Comparison of ENCODE assay signal across 9 mouse cellular contexts in the genomic region with DNA sequence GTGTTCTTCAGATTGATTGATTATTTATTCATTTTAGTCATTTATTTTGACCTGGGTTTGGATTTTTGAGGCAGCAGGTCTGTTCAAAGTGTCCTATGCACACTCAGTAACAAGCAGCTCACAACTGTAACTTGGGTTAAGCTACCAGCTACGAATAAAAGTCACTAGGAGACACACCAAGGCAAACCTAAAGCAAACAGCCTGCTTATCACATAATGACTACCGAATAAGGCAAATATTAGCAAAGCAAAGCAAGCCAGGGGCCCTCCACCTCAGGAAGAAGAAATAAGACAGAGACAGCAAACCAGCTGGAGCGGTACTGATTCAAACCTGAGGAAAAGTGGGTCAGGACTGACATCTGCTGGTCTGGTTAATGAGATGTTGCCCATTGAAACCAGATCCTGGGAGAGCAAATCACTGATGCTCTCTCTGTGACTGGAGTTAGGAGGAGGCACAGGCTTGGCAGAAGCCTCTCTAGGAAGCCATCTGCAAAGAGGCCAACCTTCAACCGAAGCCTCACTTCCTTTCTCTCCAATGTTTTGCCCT.
A peak's percentile ranks its signal among the peaks of the same experiment; 100 is the strongest.
DNase-seq lines count a peak whose midpoint lies in the region; ATAC-seq and TF ChIP-seq lines count a peak whose summit lies in the region.
"Had no signal": no experiment of that assay in that cellular context is flagged by ENCODE, and none has a peak within 500 bp of the region (broad histone marks: within the 10 kb centered on the region; RNA-seq: fewer than 3 reads in every experiment).

No protein-coding gene starts in this region.

- H3K9me3 ChIP-seq in liver, postnatal 0 days (ENCODE audit: low read length): no peaks in the 10 kb centered on the region

- no peaks in the 10 kb centered on the region for H3K4me1 ChIP-seq in liver, postnatal 0 days (ENCODE audit: insufficient read depth)
- no peaks in the 10 kb centered on the region for H3K4me1 ChIP-seq in thymus, adult 2 months (replicated peaks; ENCODE audit: control insufficient read depth, insufficient read depth, low read length)

- no peak for TF ChIP-seq EP300 in liver, postnatal 0 days (IDR thresholded peaks at IDR 0.05; ENCODE audit: low read depth)

- peak; percentile 41; the same call in 1 of the 2 replicates for ATAC-seq in liver, postnatal 0 days

- TF ChIP-seq POLR2A in thymus, adult 2 months (IDR thresholded peaks at IDR 0.05; ENCODE audit: control insufficient read depth, extremely low read depth, insufficient read depth, low read length, poor library complexity): no peak

- 31% methylated on average over 4 of the region's 4 CpGs for WGBS in liver, postnatal 0 days (ENCODE audit: insufficient replicate concordance)
- WGBS in thymus, adult 2 months: 58% methylated on average over 4 of the region's 4 CpGs

- DNase-seq in left cerebral cortex, adult 2 months (ENCODE audit: extremely low spot score in 1 of 2, low spot score in 2 of 2): peak; percentile 32 to 42
- DNase-seq in left cerebral cortex, adult 11 months (ENCODE audit: low spot score): no peak
- DNase-seq in cerebellum, postnatal 25 days: peak; percentile 79
- peak; percentile 71 for DNase-seq in heart, adult 8-10 months (ENCODE audit: low spot score)
- peak; percentile 59 for DNase-seq in kidney, adult 9 months
- peak; percentile 26 for DNase-seq in liver, postnatal 0 days
- peak; percentile 62 for DNase-seq in retina, postnatal 7 days (ENCODE audit: low read depth, low spot score)
- DNase-seq in thymus, adult 2 months: no peak

- H3K9ac ChIP-seq in liver, postnatal 0 days (replicated peaks): no peak overlapping the region

- no peaks in the 10 kb centered on the region for H3K36me3 ChIP-seq in liver, postnatal 0 days (replicated peaks; ENCODE audit: insufficient read depth, low read length)
- H3K36me3 ChIP-seq in thymus, adult 2 months (ENCODE audit: control insufficient read depth, insufficient read depth, low read length): no peaks in the 10 kb centered on the region
- H3K36me3 ChIP-seq: G1E had no signal

- intact Hi-C loops in left cerebral cortex, adult 2 months (cut with DNase I): no loop called here

- no peak overlapping the region for H3K27ac ChIP-seq in left cerebral cortex, adult 2 months
- H3K27ac ChIP-seq in liver, postnatal 0 days (ENCODE audit: low read depth): no peak overlapping the region
- no peak overlapping the region for H3K27ac ChIP-seq in thymus, adult 2 months (ENCODE audit: control insufficient read depth, insufficient read depth, low read length)

- H3K27me3 ChIP-seq in liver, postnatal 0 days (ENCODE audit: insufficient read depth, low read length): no peaks in the 10 kb centered on the region
- no peaks in the 10 kb centered on the region for H3K27me3 ChIP-seq in thymus, adult 2 months (ENCODE audit: control insufficient read depth, insufficient read depth, low read length)

- H3K4me2 ChIP-seq in liver, postnatal 0 days (ENCODE audit: low read depth, low read length): no peak overlapping the region

- TF ChIP-seq CTCF in left cerebral cortex, adult 2 months (IDR thresholded peaks at IDR 0.05): peak; percentile 57
- TF ChIP-seq CTCF in liver, postnatal 0 days (IDR thresholded peaks at IDR 0.05; ENCODE audit: low read depth): peak; percentile 65
- TF ChIP-seq CTCF in thymus, adult 2 months (IDR thresholded peaks at IDR 0.05; ENCODE audit: borderline replicate concordance, control insufficient read depth, extremely low read depth, insufficient read depth, low read length, poor library complexity): no peak

- H3K4me3 ChIP-seq in left cerebral cortex, adult 2 months: no peak overlapping the region
- H3K4me3 ChIP-seq in liver, postnatal 0 days (ENCODE audit: low read depth, low read length): no peak overlapping the region
- H3K4me3 ChIP-seq in thymus, adult 2 months (ENCODE audit: control insufficient read depth, insufficient read depth, low read length): no peak overlapping the region

Comparison
In these comparisons a context has a peak if more than half of its experiments do, and no peak if none do; other contexts are left out.
1. DNase-seq: peak in left cerebral cortex, adult 2 months (2 of 2), cerebellum, postnatal 25 days (2 of 2), heart, adult 8-10 months (single experiment), kidney, adult 9 months (single experiment), liver, postnatal 0 days (single experiment) and retina, postnatal 7 days (single experiment); none in left cerebral cortex, adult 11 months (single experiment) and thymus, adult 2 months (single experiment).